Mouse (Mus musculus): ENCODE data around the gene Sema4d.
A peak's percentile ranks its signal among the peaks of the same experiment; 100 is the strongest.
"Not testable (repeated sequence)": the region's sequence is repeated elsewhere in the genome, so short reads cannot be mapped to it uniquely, and the experiment has no call there.

The Sema4d gene

GRCm38 (mm10) chr13:51793425-51793891 lies at the start of gene Sema4d:
Sema4d (minus strand) TSS chr13:51793747.
- DNase-seq (ENCODE audit: low read depth, low spot score) = no peak

DNA sequence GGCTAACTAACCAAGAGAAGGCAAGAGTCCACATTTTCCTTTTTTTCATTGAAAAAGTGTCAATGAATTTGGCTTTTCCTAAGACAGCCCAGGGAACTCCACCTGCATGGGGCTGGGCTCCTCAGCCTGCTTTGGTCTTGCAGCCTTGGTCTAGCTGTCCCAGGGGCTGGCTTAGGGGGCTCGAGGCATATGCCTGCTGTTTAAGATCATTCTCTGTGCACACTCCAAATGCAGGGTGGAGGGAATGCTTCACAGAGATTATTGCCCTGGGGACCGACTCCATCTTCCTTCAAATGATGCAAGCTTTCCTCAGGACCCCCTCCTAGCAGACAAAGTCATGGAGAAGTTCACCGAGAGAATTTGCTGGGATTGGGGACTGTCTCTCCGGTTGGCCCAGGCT lies 49.8 kb upstream of the Sema4d start:
- no peak for DNase-seq (ENCODE audit: low read depth, low spot score)

GRCm38 (mm10) chr13:51842773-51843172 lies 49.2 kb upstream of the Sema4d start:
- DNase-seq (ENCODE audit: low read depth, low spot score) = no peak

- no peak for DNase-seq (ENCODE audit: low read depth, low spot score)
Observed at GRCm38 (mm10) chr13:51842191-51842590, 48.6 kb upstream of the Sema4d start.

DNA sequence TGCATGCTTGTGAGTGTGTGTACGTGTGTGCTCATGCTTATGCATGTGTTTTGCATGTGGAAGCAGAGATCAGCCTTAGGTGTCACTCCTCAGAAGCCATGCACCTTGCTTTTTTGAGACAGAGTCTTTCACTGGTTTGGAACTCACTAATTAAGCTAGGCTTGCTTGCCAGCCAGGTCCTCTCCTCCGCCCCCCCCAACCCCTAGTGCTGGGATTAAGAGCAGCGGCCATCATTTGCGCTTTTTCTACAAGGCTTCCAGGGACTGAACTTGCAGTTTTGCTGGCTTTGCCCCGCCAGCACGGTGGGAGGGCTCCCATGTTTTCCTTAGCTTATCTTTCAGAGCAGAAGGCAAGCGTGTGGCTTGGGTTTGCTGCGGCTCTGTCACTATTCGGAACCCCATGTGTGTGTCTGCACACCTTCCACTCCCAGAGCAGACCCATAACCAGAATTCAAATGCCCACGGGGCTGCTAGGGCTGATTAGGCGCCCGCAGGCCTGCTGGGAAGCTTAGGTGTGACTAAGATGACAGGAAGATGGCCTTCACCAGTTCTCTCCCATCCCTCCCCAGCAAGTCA lies 48.1 kb upstream of the Sema4d start:
- no peak for DNase-seq (ENCODE audit: low read depth, low spot score)

GRCm38 (mm10) chr13:51840702-51841101 lies 47.2 kb upstream of the Sema4d start:
- no peak for DNase-seq (ENCODE audit: low read depth, low spot score)

DNA sequence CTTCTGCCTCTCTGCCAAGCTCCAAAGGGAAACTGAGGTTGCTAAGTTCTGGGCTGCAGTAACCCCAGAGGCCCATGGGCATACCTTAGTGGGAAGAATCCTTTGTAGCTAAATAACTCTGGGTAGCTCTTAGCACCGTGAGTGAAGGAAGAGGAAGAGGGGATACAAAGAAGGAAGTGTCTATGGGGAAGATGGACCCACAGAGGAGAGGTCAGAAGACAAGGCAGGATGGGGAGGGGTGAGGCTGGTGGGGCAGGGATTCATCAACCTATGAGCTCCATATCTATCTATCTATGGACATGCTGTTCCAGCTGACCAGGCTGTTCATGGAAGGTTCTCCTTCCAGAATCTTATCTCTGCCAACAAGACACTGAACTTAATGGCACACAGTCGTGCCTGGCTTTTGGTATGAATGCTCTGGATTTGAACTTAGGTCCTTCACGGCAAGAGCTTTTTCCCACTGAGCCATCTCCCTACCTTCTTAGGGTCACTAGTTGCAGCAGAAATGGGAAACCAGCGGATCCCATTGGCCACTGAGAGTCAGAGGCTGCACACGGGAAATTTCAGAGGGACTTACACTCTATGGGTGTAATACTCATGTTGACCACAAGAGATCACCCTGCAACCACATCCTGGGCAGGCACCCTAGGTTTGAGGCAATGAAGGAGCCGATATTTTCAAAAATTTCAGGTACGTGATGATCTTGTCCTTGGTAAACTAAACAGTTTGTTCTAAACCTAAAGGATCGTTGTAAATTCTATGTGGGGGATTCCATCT lies 45.9 kb upstream of the Sema4d start:
- DNase-seq (ENCODE audit: low read depth, low spot score) = peak; percentile 79

DNA sequence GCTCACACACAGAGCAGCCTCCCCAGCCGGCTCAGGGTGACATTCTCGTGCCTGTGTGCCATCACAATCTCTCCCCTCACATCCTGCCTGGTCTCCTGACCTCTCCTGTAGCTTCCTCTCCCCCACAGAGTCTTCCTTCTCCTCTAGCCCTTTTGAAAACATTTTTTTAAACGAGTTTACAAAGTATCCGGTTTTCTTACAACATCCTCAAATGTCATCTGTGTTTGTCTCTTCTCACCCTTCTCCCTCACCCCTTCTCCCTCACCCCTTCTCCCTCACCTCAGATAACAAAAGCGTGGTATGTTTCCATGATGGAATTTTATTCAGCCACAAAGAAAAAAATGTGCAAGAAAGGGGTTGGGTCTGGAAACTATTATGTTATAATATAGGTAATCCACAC lies 43.9 kb upstream of the Sema4d start:
- DNase-seq (ENCODE audit: low read depth, low spot score) = no peak

- not testable (repeated sequence) for DNase-seq (ENCODE audit: low read depth, low spot score)
Observed at GRCm38 (mm10) chr13:51835208-51835607, 41.7 kb upstream of the Sema4d start.

DNA sequence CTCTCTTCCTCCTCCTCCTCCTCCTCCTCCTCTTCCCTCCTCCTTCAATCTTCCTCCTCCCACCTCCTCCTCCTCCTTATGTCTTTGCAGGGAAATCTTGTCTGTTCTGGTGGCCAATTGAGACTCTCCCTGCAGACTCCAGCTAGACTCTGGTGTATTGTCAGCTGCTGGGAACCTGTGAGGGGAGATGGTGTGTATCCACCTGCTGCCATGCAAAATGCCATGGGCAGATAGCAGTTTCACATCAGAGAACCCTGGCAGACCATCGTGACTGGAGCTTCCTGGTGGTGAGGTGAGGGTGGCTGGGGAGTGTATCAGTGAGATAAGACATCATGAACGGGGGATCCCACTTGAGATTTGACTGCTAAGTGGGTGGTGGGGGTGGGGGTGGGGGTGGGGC lies 41.0 kb upstream of the Sema4d start:
- no peak for DNase-seq (ENCODE audit: low read depth, low spot score)

- not testable (repeated sequence) for DNase-seq (ENCODE audit: low read depth, low spot score)
Observed at GRCm38 (mm10) chr13:51834024-51834423, 40.5 kb upstream of the Sema4d start.

DNA sequence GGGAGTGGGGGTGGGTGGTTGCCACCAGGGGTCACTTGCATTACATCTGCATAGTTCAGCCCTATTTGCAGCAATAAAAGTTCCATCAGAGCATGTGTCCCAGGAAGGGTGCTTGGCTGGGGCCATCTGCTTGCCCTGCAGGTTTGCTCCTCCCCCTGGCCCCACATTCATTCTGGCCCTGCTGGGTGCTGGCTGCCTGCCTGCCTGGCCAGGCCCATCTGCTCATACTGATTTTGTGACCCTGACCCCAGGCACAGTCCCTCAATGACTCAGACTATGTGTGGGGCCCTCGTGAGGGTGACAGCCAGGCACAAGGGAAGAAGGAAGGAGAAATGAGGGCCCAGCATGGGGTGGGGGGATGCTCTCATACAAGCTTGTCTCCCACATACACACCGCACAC lies 40.1 kb upstream of the Sema4d start:
- DNase-seq (ENCODE audit: low read depth, low spot score) = peak; percentile 47

- DNase-seq (ENCODE audit: low read depth, low spot score) = no peak
Observed at GRCm38 (mm10) chr13:51832491-51832890, 38.9 kb upstream of the Sema4d start.

- DNase-seq (ENCODE audit: low read depth, low spot score) = peak; percentile 73
Observed at GRCm38 (mm10) chr13:51830744-51831450, 37.4 kb upstream of the Sema4d start.

DNA sequence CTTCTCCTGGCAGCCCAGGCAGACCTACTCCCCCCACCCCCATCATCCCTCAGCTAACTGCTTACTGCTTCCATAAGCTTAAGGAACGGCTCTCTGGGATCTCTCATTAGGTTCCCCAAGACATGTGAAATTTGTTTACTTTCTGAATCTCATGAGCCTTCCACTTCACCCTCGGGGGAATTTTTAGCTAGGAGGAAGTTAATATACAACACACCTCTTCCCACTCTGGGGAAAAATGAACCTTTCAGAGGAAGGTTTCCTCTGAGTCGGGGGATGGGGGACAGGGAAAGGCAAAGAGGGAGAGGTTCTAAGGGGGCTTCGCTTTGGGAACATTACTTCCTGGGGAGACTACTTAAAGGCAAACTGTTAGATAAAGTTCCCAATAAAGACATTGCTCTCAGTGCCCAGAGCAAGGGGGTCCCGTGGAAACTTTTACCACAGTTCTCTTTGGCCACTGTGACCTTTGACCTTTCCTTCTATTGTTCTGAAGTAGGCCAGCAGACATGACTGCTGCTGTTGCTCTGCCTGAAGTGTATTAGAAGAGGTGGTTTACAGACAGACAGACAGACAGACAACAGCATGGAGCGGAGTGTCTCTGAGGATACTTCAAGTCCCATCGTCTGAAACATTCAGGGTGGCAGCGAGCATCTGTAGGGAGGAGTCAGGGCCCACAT lies 30.4 kb upstream of the Sema4d start:
- no peak for DNase-seq (ENCODE audit: low read depth, low spot score)

DNA sequence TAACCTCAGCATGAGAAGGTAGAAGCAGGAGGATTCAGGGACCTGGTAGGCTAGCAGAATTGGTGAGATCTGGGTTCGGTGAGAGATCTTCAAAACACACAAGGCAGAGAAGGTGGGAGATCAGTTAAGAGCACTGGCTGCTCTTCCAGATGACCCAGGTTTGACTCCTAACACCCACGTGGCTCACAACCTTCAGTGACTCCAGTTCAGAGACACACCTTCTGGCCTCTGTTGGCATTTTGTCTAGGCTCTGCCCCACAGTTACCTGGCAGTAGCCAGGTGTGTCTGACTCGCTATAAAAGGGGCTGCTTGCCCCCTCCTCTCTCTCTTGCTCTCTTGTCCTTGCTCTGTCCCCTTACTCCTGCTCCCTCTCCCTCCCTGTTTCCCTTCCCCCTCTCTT lies 28.4 kb upstream of the Sema4d start:
- no peak for DNase-seq (ENCODE audit: low read depth, low spot score)

DNA sequence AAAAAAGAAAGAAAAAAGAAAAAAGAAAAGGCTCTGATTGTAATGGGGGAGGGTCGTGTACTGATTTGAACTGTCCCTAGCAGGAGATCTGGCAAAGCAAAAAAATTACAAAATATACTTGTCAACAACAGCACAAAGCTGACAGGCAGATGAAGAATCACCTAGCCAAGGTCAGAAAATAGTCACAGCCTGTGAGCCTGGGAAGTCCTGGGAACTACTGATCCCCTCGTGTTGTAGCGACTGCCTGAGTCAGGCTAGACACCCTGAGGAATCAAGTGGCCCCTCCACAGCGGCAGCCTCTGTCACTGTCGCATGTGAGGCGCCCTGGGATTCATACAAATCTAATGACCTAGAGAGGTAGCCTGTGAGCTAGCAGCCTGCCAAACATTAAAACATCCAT lies 25.8 kb upstream of the Sema4d start:
- no peak for DNase-seq (ENCODE audit: low read depth, low spot score)

DNA sequence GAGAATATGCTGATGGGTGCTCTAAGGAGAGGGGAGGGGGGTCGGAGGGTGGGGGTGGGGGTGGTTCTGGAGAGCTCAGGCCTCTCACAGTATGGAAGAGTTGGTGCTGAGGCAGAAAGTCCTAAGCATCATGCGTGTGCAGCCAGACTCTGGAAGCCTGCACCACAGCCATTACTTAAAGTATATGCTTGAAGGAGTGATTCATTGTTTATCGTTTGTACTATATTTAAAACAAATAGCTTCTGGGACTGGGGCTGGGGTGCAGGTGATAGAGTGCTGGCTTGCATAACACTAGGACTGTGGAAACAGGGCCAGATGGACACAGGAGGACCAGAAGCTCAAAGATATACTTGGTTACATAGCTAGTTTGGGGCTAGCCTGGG lies 25.4 kb upstream of the Sema4d start:
- DNase-seq (ENCODE audit: low read depth, low spot score) = no peak

GRCm38 (mm10) chr13:51818170-51818943 lies 24.8 kb upstream of the Sema4d start:
- no peak for DNase-seq (ENCODE audit: low read depth, low spot score)

DNA sequence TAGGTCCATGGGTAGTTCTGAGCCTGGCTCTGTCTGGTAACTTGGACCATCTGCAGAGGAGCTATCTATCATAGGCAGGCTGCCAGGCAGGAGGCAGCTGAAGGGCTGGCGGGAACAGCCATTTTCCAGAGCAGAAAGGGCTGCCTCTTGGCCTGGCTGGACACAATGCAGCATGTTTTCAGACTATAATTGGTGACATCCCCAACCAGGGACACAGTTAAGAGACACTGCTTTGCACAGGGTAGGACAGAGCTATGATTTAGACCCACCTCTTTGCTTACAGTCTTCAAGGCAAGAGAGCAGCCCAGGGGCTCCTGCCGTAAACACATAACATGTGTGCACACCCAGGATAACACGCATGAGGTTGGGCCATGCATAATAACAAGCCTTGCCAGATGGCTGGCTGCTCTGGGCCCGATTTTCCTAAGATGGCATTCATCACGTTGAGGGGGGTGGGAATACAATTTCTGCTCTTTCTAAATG lies 23.1 kb upstream of the Sema4d start:
- DNase-seq (ENCODE audit: low read depth, low spot score) = no peak

DNA sequence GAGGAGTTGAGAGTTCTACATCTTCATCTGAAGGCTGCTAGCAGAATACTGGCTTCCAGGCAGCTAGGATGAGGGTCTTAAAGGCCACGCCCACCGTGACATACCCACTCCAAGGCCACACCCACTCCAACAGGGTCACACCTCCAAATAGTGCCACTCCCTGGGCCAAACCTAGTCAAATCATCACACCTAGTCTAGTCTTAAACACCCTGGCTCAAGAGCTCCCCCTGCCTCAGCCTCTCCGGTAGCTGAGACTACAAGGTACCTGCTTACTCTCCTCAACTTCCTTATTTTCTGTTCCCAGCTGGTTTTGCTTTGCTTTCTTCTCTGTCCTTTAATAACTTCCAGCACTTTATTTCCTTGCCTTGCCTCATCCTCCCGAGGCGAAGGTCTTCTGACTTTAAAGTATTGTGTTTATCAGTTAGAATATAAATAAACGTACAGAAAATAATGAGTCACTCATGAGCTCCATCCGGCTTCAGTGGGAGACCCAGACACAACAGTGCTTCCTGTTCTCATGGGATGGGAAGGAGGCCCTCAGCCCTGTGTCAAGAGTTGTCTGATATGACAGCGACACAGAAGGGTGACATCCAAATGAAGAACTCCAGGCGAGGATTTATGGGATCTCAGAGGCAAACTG lies 22.4 kb upstream of the Sema4d start:
- no peak for DNase-seq (ENCODE audit: low read depth, low spot score)
